Mouse (Mus musculus) erythroblast, embryonic 14.5 days (primary cell): ENCODE data around the gene Klhdc4. TPM values are rescaled to one million over a fixed set of nuclear protein-coding genes. Genes with fewer than 3 reads are reported as not detected.
A peak's percentile ranks its signal among the peaks of the same experiment; 100 is the strongest.

Experiments
- H3K27me3 ChIP-seq: 2 replicates; pipeline ENCODE4 v1.6.1; 2012; ENCODE audit warnings: inconsistent platforms; ENCODE audit not compliant: control insufficient read depth
- H3K36me3 ChIP-seq: 2 replicates; pipeline ENCODE4 v1.6.1; 2012; ENCODE audit warnings: mild to moderate bottlenecking, inconsistent platforms; ENCODE audit not compliant: control insufficient read depth
- H3K4me1 ChIP-seq: 2 replicates; pipeline ENCODE4 v1.6.1; 2012; ENCODE audit warnings: inconsistent platforms; ENCODE audit not compliant: control insufficient read depth
- H3K4me3 ChIP-seq: replicated peaks from 2 replicates; pipeline ENCODE3; 2012; ENCODE audit warnings: moderate library complexity, mild to moderate bottlenecking, inconsistent platforms
- H3K9me3 ChIP-seq: 2 replicates; pipeline ENCODE4 v1.6.1; 2012; ENCODE audit warnings: low read length, inconsistent platforms, mixed read lengths; ENCODE audit not compliant: control insufficient read depth
- GATA1 ChIP-seq: IDR thresholded peaks from 2 replicates; pipeline ENCODE4 v1.6.1; 2012; ENCODE audit warnings: low read length, inconsistent platforms, mixed read lengths
- TAL1 ChIP-seq: IDR thresholded peaks from 3 replicates; pipeline ENCODE4 v1.6.1; 2012; ENCODE audit warnings: low read length, inconsistent platforms, mixed read lengths
- polyA plus RNA-seq: library from polyadenylated mRNA; stranded (reverse); fragments of >175 nt; gene quantifications from 2 replicates; pipeline ENCODE4 v1.2.3, GENCODE M21; 2012

Klhdc4 gene
- polyA plus RNA-seq, result 2.7 and 2.8 TPM in 2 replicates

DNA sequence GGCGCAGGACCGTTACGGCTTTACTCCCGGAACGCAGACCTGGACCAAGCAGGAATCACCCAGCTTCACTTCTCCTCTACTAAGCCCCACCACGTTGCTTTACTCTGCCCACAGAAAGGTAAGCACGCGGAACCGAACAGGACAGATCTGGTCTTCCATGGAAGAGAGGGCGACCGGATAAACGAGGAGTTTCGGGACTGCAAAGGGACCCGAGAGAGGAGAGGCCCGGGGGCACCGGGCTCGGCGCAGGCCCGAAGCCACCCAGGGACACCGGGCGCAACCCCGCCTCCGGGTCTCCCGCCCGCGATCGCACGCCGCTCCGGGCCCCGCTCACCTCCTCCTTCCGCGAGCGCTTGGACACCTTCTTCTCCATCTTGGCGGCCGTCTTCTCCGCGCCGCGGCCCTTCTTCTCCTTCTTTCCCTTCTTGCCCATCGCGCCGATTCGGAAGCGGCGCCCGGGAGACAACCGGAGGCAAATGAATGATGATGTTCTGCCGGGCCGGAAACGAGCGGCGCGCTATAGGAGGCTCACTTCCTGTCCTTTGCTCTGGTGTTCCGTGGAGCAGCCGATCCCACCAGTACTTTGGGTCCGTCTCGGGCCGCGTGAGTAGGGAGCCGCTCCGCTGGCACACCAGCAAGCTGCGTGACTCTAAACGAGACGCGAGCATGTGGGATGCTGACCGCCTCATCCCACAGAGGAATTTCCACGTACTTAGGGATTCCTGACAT, at the start of gene Klhdc4:
Klhdc4 (minus strand) TSS at position 522 of the 729 bp plus-strand sequence.
- peaks cover 20% of the 10 kb centered on the region for H3K27me3 ChIP-seq
- H3K4me3 ChIP-seq, result peak within 1 kb of the TSS; percentile 88

DNA sequence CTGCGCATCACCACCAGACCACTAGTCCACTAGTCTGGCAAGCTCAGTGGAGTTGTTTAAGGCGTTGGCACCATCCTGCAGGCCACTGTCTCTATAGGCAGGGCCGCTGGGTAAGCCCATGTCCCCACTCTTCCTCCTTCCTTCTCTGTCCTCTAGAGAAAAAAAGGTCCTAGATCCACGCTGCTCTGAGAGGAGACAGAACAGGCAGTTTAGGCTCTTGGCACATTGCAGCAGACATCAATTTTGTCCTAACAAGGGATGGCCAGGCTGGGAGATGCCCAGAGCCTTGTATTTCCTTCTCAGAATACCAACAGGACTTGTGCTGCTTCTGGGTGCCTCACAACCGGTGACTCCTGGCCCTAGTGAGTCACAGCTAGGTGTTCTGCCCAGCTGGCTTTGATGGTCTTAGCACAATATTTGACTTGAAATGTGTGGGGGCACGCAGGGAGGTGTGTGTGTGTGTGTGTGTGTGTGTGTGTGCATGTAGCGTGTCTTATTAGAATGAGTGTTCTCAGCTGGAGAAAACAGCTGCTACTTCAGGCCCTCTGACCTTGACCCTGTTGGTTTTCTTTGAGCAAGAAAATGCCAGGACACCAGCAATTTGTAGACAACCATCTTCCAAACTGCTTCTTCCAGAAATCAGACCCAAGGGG, 48.6 kb upstream of the Klhdc4 start:
- peaks cover 30% of the 10 kb centered on the region for H3K4me1 ChIP-seq
- peaks cover 2% of the 10 kb centered on the region; the same call in 1 of the 2 replicates for H3K27me3 ChIP-seq
- TF ChIP-seq GATA1, result no peak
- TF ChIP-seq TAL1, result no peak
- peaks cover 43% of the 10 kb centered on the region for H3K36me3 ChIP-seq
- no peak overlapping the region for H3K4me3 ChIP-seq
- no peaks in the 10 kb centered on the region for H3K9me3 ChIP-seq

More for the DNA sequence above, at the start of gene Klhdc4:
- Histone ChIP-seq H3K9me3 (no peaks in the 10 kb centered on the region), H3K36me3 (no peaks in the 10 kb centered on the region), H3K4me1 (peaks cover 27% of the 10 kb centered on the region)
- TF ChIP-seq TAL1, result no peak
- no peak for TF ChIP-seq GATA1

DNA sequence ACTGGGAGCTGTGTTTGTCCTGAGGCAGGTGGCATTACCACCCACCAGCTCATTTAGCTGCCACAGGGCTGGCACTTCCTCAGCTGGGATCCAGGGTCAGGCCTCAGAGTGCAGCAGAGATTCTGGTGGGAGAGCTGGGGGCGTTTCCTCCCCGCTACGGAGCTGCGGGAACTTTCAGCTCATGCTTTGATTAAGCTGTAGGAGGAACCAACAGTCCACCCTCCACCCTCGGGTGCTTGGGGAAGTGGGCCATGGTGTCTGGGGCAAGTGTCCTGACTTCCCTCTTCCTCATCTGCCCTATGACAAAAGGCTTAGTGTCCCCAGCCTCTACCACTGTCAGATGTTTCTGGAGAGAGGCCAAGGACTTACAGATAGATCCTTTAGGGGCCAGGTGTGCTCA, 47.8 kb upstream of the Klhdc4 start:
- H3K36me3 ChIP-seq, result peaks cover 36% of the 10 kb centered on the region
- no peak overlapping the region for H3K4me3 ChIP-seq
- peaks cover 7% of the 10 kb centered on the region for H3K27me3 ChIP-seq
- TF ChIP-seq GATA1 (no peak), TAL1 (no peak)
- peaks cover 34% of the 10 kb centered on the region for H3K4me1 ChIP-seq
- no peaks in the 10 kb centered on the region for H3K9me3 ChIP-seq

DNA sequence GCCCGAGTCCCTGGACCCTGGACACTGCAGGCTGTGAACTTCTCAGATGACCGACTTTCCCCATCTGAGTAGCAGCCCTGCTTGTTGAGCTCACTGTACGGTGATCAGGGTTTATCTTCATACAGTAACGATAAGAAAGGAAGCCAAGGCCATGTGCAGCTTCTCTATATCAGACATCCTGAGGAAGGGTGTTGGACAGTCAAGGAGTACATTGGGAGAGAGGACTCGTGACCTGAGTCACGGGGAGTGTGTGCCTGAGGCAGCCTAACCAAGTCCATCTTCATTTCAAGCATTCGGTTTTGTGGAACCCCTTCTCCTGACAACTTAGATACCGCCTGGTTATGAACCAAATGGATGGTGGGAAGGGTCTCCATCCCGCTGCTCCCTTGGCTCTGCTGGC, 46.1 kb upstream of the Klhdc4 start:
- peaks cover 14% of the 10 kb centered on the region for H3K27me3 ChIP-seq
- no peak overlapping the region for H3K4me3 ChIP-seq
- TF ChIP-seq GATA1 (no peak), TAL1 (no peak)
- peaks cover 19% of the 10 kb centered on the region for H3K36me3 ChIP-seq
- no peaks in the 10 kb centered on the region for H3K9me3 ChIP-seq
- peaks cover 33% of the 10 kb centered on the region for H3K4me1 ChIP-seq

DNA sequence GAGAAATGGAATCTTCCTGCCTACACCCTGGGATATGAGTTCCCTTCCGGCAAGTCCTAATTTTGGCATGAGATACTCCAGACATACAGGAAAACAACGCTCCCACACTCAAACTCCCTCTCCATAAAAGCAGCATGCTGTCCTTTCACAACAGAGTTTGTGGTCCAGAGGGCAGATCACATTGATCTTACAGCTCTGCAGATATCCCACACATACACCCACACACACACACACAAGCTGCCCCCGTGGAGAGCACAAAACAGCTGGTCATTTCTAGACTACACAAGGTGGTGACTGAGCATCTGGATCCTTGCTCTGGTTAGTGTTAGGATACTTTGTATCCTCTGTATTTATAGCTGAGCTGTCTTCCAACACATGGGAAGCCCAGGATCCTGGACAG, 45.7 kb upstream of the Klhdc4 start:
- TF ChIP-seq TAL1 (no peak), GATA1 (no peak)
- H3K4me1 ChIP-seq, result peaks cover 30% of the 10 kb centered on the region

DNA sequence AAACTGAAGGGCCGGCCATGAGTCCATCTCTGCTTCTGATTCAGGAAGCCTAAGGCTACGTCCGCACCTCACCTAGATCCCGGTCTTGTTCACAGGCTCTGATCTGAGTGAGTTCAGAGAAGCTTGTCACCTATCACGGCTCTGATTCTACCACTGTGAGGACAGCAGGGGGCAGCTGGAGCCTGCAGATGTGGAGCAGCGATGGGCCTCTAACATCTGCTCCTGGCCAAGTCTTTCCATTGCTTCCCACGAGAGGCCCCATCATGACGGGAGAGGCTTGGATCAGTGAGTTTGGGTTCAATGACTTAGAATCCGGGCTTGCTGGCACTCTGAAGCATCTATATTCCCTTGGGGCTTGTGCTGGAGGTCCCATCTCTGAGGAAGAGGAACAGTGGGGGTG, 44.7 kb upstream of the Klhdc4 start:
- Histone ChIP-seq H3K27me3 (peaks cover 19% of the 10 kb centered on the region), H3K4me3 (no peak overlapping the region), H3K9me3 (no peaks in the 10 kb centered on the region), H3K4me1 (peaks cover 30% of the 10 kb centered on the region), H3K36me3 (peaks cover 4% of the 10 kb centered on the region)
- TF ChIP-seq GATA1 (no peak), TAL1 (no peak)

More for the DNA sequence above, 45.7 kb upstream of the Klhdc4 start:
- Histone ChIP-seq H3K4me3 (no peak overlapping the region), H3K27me3 (peaks cover 19% of the 10 kb centered on the region), H3K9me3 (no peaks in the 10 kb centered on the region), H3K36me3 (peaks cover 14% of the 10 kb centered on the region)

DNA sequence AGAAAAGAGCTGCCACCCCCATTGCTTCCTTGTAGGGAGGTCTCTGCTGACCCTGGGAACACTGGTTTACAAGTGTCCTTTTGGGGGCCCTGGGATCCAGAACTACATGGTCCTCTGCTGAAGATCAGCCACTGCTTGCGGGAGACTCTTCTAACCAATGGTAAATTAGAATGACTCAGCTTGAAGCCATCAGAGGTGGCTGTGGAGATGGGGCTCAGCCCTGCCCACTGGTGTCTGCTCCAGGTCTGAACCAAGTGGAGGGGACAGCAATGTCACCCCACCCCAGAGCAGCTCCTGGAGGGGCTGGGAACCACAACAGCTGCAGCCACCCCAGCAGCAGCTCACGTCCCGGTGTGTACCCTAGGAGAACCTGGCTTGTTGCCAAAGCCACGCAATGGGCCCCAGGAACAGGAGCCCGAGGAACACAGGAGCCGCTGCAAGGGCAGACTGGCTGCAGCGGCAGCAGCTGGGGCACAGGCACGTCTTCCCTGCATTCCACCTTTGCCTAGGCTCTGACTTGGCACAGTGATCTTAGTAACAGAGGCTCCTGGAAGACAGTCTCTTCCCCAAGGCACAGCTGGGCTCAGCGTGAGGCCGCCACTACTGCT, 42.6 kb upstream of the Klhdc4 start:
- Histone ChIP-seq H3K27me3 (peaks cover 19% of the 10 kb centered on the region), H3K9me3 (no peaks in the 10 kb centered on the region), H3K4me1 (peaks cover 30% of the 10 kb centered on the region), H3K36me3 (no peaks in the 10 kb centered on the region), H3K4me3 (no peak overlapping the region)
- TF ChIP-seq TAL1, result no peak
- TF ChIP-seq GATA1, result no peak

DNA sequence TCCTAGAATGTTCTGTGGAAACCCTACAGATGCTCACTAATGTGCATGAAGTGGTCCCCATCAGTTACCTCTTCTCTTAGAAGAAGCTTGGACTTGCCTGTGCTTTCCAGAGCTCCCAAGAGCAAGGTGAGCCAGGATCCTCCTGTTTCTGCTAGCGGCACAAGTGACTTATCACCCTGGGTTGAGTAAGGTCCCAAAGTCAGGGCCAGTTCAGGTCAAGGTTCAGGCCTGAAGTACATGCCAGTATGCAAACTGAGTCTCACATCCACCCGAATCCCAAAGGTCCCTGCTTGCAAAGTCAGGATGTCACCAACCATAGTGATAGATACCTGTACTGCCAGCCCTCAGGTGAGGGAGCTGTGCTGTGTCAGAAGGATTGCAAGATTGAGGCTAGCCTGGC, 40.8 kb upstream of the Klhdc4 start:
- TF ChIP-seq GATA1 (no peak), TAL1 (no peak)
- H3K36me3 ChIP-seq, result no peaks in the 10 kb centered on the region
- H3K4me3 ChIP-seq, result no peak overlapping the region
- no peaks in the 10 kb centered on the region for H3K9me3 ChIP-seq
- peaks cover 23% of the 10 kb centered on the region for H3K4me1 ChIP-seq
- peaks cover 19% of the 10 kb centered on the region for H3K27me3 ChIP-seq

DNA sequence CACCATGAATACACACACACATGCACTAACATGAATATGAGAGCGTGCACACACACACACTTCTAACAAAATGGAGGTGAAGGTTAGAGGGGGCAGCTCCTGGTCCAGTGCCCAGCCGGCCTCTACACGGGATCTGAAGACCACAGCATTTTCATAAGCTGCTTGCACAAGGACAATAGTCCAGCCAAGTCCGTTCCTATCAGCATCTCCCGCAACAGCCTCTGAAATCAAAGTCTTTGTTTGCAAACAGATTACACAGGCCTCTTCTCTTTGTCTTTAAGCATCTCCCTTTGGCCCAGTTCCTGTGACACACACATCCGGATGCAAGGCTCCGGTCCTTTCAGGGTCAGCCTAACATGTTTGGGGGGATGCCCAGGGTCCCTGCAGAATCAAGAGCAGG, 39.5 kb upstream of the Klhdc4 start:
- Histone ChIP-seq H3K9me3 (no peaks in the 10 kb centered on the region), H3K36me3 (no peaks in the 10 kb centered on the region), H3K27me3 (peaks cover 20% of the 10 kb centered on the region), H3K4me3 (no peak overlapping the region), H3K4me1 (peaks cover 15% of the 10 kb centered on the region)
- TF ChIP-seq TAL1 (no peak), GATA1 (no peak)
